Mouse (Mus musculus) monocyte, adult 2 months (primary cell): ENCODE results near the gene Olfr53.
"Not testable (repeated sequence)": the region's sequence is repeated elsewhere in the genome, so short reads cannot be mapped to it uniquely, and the experiment has no call there.

Experiments
- DNase-seq, 2 experiments: peaks; one replicate each; pipeline ENCODE4 v3.0.0; 2022; ENCODE audit warnings: low spot score in 2 of 2, low read depth in 1 of 2

Olfr53 gene

GRCm38 (mm10) chr7:140646152-140646551 lies at the start of gene Olfr53:
Gene Olfr53, plus strand, starts transcription at chr7:140646452.
- DNase-seq: no peak

- not testable (repeated sequence) for DNase-seq
These were observed 45.3 kb upstream of the Olfr53 start, which contains the start of gene Olfr46 for GRCm38 (mm10) chr7:140600969-140601368. Gene Olfr46, plus strand, starts transcription at chr7:140601269.

GRCm38 (mm10) chr7:140628670-140629069 lies 17.6 kb upstream of the Olfr53 start, which contains the start of gene Olfr61:
Gene Olfr61, plus strand, starts transcription at chr7:140628970.
- not testable (repeated sequence) for DNase-seq

GRCm38 (mm10) chr7:140630559-140630958 lies 15.7 kb upstream of the Olfr53 start:
- DNase-seq: no peak

GRCm38 (mm10) chr7:140659630-140660029 lies 13.4 kb downstream of the Olfr53 start, which contains the start of gene Olfr539:
Gene Olfr539, plus strand, starts transcription at chr7:140659930.
- no peak for DNase-seq

GRCm38 (mm10) chr7:140670693-140671092 lies 24.4 kb downstream of the Olfr53 start:
- DNase-seq: not testable (repeated sequence)

GRCm38 (mm10) chr7:140675863-140676262 lies 29.6 kb downstream of the Olfr53 start:
- no peak for DNase-seq

GRCm38 (mm10) chr7:140679591-140679990 lies 33.3 kb downstream of the Olfr53 start:
- DNase-seq: not testable (repeated sequence)

GRCm38 (mm10) chr7:140681651-140682050 lies 35.4 kb downstream of the Olfr53 start, which contains the start of gene Olfr45:
Gene Olfr45, plus strand, starts transcription at chr7:140681951.
- DNase-seq: no peak

- no peak for DNase-seq
These were observed 50.7 kb downstream of the Olfr53 start, which contains the start of gene Olfr541 for GRCm38 (mm10) chr7:140696967-140697366. Gene Olfr541, plus strand, starts transcription at chr7:140697267.
